Mouse (Mus musculus): ENCODE data around the gene Phrf1. TPM values are rescaled to one million over a fixed set of nuclear protein-coding genes. Genes with fewer than 3 reads are reported as not detected.

Gene Phrf1
- total and polyA plus RNA-seq, 3 experiments, result 10.2 to 32.1 (median 26.8) TPM

DNA sequence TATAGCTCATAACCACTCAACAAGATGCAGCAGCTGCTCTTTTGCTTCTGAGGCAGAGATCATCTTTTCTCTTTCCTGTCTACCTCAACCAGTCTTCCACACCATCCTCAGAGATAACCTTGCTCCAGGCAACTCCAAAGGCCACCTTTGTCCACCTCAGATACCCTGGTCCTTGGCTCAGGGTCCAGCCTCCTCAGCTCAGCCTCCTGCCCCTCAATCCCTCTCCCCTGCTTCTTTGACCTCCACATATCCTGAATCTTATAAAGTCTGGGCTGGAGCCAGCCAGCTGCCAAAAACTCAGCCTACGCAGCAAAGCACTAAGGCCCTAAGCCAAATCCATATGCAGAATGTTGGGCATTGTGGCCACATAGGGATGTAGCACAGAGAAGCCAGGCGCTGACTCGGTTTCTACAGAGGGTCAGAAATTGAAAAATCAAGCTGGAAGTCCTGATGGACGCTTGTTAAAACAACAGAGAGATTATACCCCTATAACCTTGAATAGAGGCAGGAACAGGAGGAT is 5.8 kb upstream of the Phrf1 start:
- intact Hi-C loops (cut with DNase I), result no loop called here
- no peak overlapping the region for H3K27ac ChIP-seq
- H3K9ac ChIP-seq (ENCODE audit: low read depth, low read length), result no peak overlapping the region
- WGBS, result 80% methylated on average over 4 of the region's 4 CpGs
- no peak for TF ChIP-seq POLR2A (IDR thresholded peaks at IDR 0.05; ENCODE audit: insufficient read depth, low read depth, low read length)
- TF ChIP-seq EP300 (IDR thresholded peaks at IDR 0.05; ENCODE audit: insufficient read depth, low read depth, low read length), result no peak
- no peak for TF ChIP-seq CTCF (IDR thresholded peaks at IDR 0.05)
- H3K27me3 ChIP-seq (ENCODE audit: control insufficient read depth, insufficient read depth, low read length), result no peaks in the 10 kb centered on the region
- no peak overlapping the region for H3K4me3 ChIP-seq
- DNase-seq, result no peak
- no peaks in the 10 kb centered on the region for H3K79me2 ChIP-seq (replicated peaks; ENCODE audit: control insufficient read depth, insufficient read depth, low read length)
- H3K36me3 ChIP-seq (ENCODE audit: control insufficient read depth, insufficient read depth, low read length), result no peaks in the 10 kb centered on the region
- peaks cover 7% of the 10 kb centered on the region for H3K4me1 ChIP-seq (ENCODE audit: control insufficient read depth, insufficient read depth, low read length)

DNA sequence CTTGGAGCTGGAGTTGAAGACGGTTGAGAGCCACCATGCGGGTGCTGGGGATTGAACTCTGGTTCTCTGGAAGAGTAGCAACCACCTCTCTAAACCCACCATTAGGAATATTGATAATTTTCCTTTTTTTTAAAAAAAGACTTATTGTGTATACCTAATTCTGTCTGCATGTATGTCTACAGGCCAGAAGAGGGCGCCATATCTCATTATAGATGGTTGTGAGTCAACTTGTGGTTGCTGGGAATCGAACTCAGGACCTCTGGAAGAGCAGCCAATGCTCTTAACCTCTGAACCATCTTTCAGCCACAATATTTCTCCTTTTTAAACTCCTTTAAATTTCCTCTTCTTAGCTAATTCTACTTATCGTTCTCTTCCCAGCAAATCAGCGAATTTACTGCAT is 2.0 kb upstream of the Phrf1 start:
- Histone ChIP-seq H3K9ac (ENCODE audit: low read depth, low read length) (no peak overlapping the region), H3K27ac (no peak overlapping the region), H3K79me2 (replicated peaks; ENCODE audit: control insufficient read depth, insufficient read depth, low read length) (peaks cover 8% of the 10 kb centered on the region), H3K36me3 (ENCODE audit: control insufficient read depth, insufficient read depth, low read length) (peaks cover 6% of the 10 kb centered on the region), H3K4me1 (ENCODE audit: control insufficient read depth, insufficient read depth, low read length) (peaks cover 16% of the 10 kb centered on the region), H3K27me3 (ENCODE audit: control insufficient read depth, insufficient read depth, low read length) (no peaks in the 10 kb centered on the region), H3K4me3 (no peak overlapping the region)
- TF ChIP-seq EP300 (IDR thresholded peaks at IDR 0.05; ENCODE audit: insufficient read depth, low read depth, low read length), result no peak
- peak; percentile 36 for TF ChIP-seq CTCF (IDR thresholded peaks at IDR 0.05)
- DNase-seq, result no peak
- intact Hi-C loops (cut with DNase I), result loop anchor here (5.0 kb wide), 1 partner anchor 136 kb away; no protein-coding TSS in a partner anchor
- 84% methylated on average over 6 of the region's 6 CpGs for WGBS

DNA sequence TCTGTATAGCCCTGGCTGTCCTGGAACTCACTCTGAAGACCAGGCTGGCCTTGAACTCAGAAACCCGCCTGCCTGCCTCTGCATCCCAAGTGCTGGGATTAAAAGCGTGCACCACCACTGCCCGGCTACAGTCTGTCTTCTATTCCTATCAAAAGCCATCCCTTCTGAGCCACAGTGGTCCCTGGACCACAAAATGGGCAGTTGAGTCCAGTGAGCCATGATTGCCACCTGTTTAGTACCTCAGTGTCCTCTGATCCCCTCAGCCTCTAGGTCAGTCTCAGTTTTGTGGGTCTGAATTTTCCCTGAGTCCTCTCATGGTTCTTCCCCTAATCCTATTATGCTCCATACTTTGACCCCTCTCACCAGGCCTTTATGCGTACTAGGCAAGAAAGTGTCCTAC is 788 bp upstream of the Phrf1 start:
- WGBS, result 85% methylated on average over 4 of the region's 4 CpGs
- peaks cover 8% of the 10 kb centered on the region for H3K79me2 ChIP-seq (replicated peaks; ENCODE audit: control insufficient read depth, insufficient read depth, low read length)
- no peak for DNase-seq
- H3K27me3 ChIP-seq (ENCODE audit: control insufficient read depth, insufficient read depth, low read length), result no peaks in the 10 kb centered on the region
- H3K9ac ChIP-seq (ENCODE audit: low read depth, low read length), result no peak overlapping the region
- TF ChIP-seq CTCF (IDR thresholded peaks at IDR 0.05) (no peak), POLR2A (IDR thresholded peaks at IDR 0.05; ENCODE audit: insufficient read depth, low read depth, low read length) (no peak), EP300 (IDR thresholded peaks at IDR 0.05; ENCODE audit: insufficient read depth, low read depth, low read length) (no peak)
- no peak overlapping the region for H3K4me3 ChIP-seq
- intact Hi-C loops (cut with DNase I), result loop anchor here (5.0 kb wide), 1 partner anchor 135 kb away; no protein-coding TSS in a partner anchor
- peak overlapping the region; percentile 97; the same call in 1 of the 2 replicates for H3K27ac ChIP-seq
- peaks cover 9% of the 10 kb centered on the region for H3K4me1 ChIP-seq (ENCODE audit: control insufficient read depth, insufficient read depth, low read length)
- peaks cover 6% of the 10 kb centered on the region for H3K36me3 ChIP-seq (ENCODE audit: control insufficient read depth, insufficient read depth, low read length)

DNA sequence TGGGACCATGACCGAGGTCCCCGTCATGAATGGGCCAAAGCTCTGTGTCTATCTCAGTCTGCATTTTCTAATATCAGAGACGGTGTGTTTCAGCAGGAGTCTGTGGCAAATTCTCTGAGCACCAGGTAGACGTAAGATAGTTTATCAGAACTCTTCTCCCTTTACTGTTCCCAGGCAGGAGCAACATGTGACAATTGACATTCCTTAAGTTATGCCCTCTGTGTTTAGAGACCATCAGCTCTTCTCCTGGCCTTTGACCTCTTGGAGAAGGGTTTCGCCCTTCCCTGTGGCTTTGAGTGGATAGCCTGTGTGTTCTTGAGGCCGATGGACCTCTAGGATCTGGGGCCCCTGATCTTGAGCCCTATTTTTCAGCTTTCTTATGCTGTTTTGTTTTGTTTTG is 1.1 kb downstream of the Phrf1 start:
- no peak overlapping the region for H3K27ac ChIP-seq
- H3K9ac ChIP-seq (ENCODE audit: low read depth, low read length), result peak overlapping the region; percentile 83
- intact Hi-C loops (cut with DNase I), result loop anchor here (5.0 kb wide), 1 partner anchor 133 kb away; no protein-coding TSS in a partner anchor
- TF ChIP-seq EP300 (IDR thresholded peaks at IDR 0.05; ENCODE audit: insufficient read depth, low read depth, low read length), result no peak
- TF ChIP-seq POLR2A (IDR thresholded peaks at IDR 0.05; ENCODE audit: insufficient read depth, low read depth, low read length), result no peak
- no peak for TF ChIP-seq CTCF (IDR thresholded peaks at IDR 0.05)
- peaks cover 6% of the 10 kb centered on the region for H3K36me3 ChIP-seq (ENCODE audit: control insufficient read depth, insufficient read depth, low read length)
- WGBS, result 40% methylated on average over 6 of the region's 6 CpGs
- peaks cover 9% of the 10 kb centered on the region for H3K4me1 ChIP-seq (ENCODE audit: control insufficient read depth, insufficient read depth, low read length)
- H3K27me3 ChIP-seq (ENCODE audit: control insufficient read depth, insufficient read depth, low read length), result no peaks in the 10 kb centered on the region
- DNase-seq, result no peak
- H3K79me2 ChIP-seq (replicated peaks; ENCODE audit: control insufficient read depth, insufficient read depth, low read length), result peaks cover 8% of the 10 kb centered on the region
- peak overlapping the region; percentile 73 for H3K4me3 ChIP-seq

DNA sequence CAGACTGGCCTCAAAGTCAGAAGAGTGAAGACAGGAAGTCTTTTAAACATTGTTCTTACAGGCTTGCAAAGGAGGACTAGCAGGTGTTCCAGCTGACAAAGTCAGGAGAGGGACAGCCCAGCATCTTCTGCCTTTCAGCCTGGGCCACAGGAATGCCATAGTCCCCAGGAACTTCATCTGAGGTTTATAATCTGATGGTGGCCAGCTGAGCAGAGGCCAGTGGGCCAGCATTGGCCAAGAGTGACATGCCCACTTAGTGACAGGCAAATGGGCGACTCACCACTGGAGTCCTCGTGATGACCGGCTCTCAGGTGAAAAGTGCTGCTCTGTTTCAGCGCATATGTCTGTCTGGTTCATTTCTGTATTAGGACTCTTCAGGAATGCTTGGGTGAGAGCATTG is 2.0 kb downstream of the Phrf1 start:
- WGBS, result 85% methylated on average over 4 of the region's 4 CpGs
- no peak overlapping the region for H3K9ac ChIP-seq (ENCODE audit: low read depth, low read length)
- H3K36me3 ChIP-seq (ENCODE audit: control insufficient read depth, insufficient read depth, low read length), result peaks cover 6% of the 10 kb centered on the region
- H3K4me3 ChIP-seq, result no peak overlapping the region
- H3K4me1 ChIP-seq (ENCODE audit: control insufficient read depth, insufficient read depth, low read length), result peaks cover 9% of the 10 kb centered on the region
- DNase-seq, result no peak
- peaks cover 8% of the 10 kb centered on the region for H3K79me2 ChIP-seq (replicated peaks; ENCODE audit: control insufficient read depth, insufficient read depth, low read length)
- H3K27me3 ChIP-seq (ENCODE audit: control insufficient read depth, insufficient read depth, low read length), result no peaks in the 10 kb centered on the region
- intact Hi-C loops (cut with DNase I), result no loop called here
- TF ChIP-seq EP300 (IDR thresholded peaks at IDR 0.05; ENCODE audit: insufficient read depth, low read depth, low read length) (no peak), POLR2A (IDR thresholded peaks at IDR 0.05; ENCODE audit: insufficient read depth, low read depth, low read length) (no peak), CTCF (IDR thresholded peaks at IDR 0.05) (no peak)
- H3K27ac ChIP-seq, result no peak overlapping the region

DNA sequence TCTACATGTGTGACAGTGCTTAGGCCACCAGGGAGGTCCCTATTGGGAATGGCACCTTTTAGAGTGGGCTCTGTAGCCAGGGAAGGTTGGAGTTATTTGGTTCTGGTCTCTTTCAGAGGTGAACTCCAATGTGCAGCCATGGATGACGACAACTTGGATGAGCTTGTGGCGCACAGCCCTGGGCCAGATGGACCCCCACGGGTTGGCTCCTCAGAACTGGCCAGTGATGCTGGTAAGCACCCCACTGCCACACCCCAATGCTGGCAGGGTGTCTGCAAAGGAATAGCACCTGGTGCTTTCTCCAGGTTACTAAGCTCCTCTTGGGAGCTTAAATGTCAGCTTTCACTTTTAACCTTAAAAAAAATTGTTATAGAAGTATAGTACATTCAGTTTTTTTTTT is 2.5 kb downstream of the Phrf1 start:
- intact Hi-C loops (cut with DNase I), result no loop called here
- DNase-seq, result no peak
- WGBS, result 84% methylated on average over 3 of the region's 3 CpGs
- no peaks in the 10 kb centered on the region for H3K27me3 ChIP-seq (ENCODE audit: control insufficient read depth, insufficient read depth, low read length)
- no peak overlapping the region for H3K27ac ChIP-seq
- H3K79me2 ChIP-seq (replicated peaks; ENCODE audit: control insufficient read depth, insufficient read depth, low read length), result peaks cover 8% of the 10 kb centered on the region
- H3K4me1 ChIP-seq (ENCODE audit: control insufficient read depth, insufficient read depth, low read length), result peaks cover 9% of the 10 kb centered on the region
- no peak overlapping the region for H3K9ac ChIP-seq (ENCODE audit: low read depth, low read length)
- peaks cover 6% of the 10 kb centered on the region for H3K36me3 ChIP-seq (ENCODE audit: control insufficient read depth, insufficient read depth, low read length)
- TF ChIP-seq CTCF (IDR thresholded peaks at IDR 0.05), result no peak
- TF ChIP-seq EP300 (IDR thresholded peaks at IDR 0.05; ENCODE audit: insufficient read depth, low read depth, low read length), result no peak
- no peak for TF ChIP-seq POLR2A (IDR thresholded peaks at IDR 0.05; ENCODE audit: insufficient read depth, low read depth, low read length)
- H3K4me3 ChIP-seq, result no peak overlapping the region
